Mouse (Mus musculus): ENCODE results near the gene Ptpn1. TPM values are rescaled to one million over a fixed set of nuclear protein-coding genes. Genes with fewer than 3 reads are reported as not detected.

Ptpn1 gene
- polyA plus RNA-seq, 1 experiment = 45.7 TPM

DNA sequence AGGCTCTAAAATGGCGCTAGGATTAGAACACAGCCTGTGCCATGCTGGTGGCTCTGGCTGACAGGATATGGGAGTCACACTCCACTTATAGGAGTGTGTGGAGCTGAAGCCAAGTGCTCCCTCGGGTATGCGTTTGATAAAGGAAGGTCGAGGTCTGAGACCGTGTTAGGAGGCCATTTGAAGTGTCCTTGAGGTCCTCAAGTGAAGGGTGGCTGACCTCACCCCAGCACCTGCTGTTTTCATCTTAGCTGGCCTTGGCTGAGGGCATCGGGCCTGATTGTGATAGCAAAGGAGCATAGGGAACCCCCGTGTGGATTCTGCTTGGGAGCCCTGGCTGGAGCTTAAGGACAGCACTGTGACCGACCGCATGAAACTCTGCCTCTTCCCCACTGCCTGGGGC lies 32.5 kb downstream of the Ptpn1 start:
- no peak for DNase-seq (ENCODE audit: extremely low spot score in 1 of 2, low spot score in 1 of 2)

DNA sequence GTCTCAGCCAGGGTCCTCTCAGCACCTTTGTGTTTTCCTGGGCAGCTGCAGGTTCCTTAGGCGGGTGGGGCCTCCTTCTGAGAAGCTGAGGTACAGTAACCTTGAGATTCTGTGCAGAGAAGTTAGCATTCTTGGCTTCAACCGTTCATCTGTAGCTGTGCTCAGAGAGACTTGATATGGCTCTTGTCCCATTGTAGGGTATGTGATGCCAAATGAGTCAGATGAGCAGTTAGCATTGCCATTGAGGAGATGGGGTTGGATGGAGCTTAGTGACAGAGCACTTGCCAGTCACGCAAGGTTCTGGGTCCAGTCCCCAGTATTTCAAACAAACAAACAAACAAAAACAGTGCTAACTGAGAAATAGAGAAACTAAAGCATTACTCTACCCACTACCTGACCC lies 34.1 kb downstream of the Ptpn1 start:
- peak in 1 of 2 experiments; percentile 35 for DNase-seq (ENCODE audit: extremely low spot score in 1 of 2, low spot score in 1 of 2)

DNA sequence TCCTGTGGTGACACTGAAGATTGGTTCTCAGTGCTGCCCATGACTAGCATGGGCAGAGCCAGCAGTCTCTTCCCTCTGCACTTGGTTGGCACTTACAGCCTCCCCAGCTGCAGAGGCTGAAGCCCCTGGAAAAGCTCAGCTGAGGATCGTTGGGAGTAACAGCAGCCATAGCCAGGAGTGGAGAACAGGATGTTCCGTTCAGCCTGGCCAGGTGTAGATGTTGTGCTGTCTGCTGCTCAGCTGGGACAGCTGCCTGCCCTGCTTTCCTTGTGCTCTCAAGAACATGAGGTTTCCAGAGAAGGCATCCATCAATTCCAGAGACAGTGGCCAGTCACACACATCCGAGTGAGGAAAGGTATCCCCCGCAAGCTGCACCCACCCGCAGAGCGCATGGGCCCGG lies 36.6 kb downstream of the Ptpn1 start:
- DNase-seq (ENCODE audit: extremely low spot score in 1 of 2, low spot score in 1 of 2) = no peak

GRCm38 (mm10) chr2:167969851-167970541 lies 38.1 kb downstream of the Ptpn1 start:
- DNase-seq (ENCODE audit: extremely low spot score in 1 of 2, low spot score in 1 of 2) = no peak

GRCm38 (mm10) chr2:167972146-167972545 lies 40.3 kb downstream of the Ptpn1 start:
- DNase-seq (ENCODE audit: extremely low spot score in 1 of 2, low spot score in 1 of 2) = no peak

DNA sequence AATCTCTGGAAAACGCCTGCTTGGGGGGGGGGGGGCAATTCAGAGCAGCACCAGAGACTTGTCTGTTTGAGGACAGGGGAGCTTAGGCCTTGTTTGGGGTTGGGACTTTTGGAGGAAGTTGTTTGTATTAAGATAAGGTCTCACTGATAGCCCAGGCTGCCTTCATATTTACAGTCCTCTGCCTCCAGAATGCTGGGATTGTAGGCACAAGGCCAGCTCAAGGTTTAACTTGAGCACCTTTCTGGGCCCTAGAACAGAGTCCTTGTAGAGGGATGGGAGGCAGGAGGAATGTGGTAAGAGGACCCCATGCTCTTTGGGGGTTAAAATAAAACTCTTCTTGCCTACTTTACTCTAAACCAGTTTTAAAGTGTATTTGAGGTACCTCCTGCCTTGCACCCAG lies 41.0 kb downstream of the Ptpn1 start:
- no peak for DNase-seq (ENCODE audit: extremely low spot score in 1 of 2, low spot score in 1 of 2)

DNA sequence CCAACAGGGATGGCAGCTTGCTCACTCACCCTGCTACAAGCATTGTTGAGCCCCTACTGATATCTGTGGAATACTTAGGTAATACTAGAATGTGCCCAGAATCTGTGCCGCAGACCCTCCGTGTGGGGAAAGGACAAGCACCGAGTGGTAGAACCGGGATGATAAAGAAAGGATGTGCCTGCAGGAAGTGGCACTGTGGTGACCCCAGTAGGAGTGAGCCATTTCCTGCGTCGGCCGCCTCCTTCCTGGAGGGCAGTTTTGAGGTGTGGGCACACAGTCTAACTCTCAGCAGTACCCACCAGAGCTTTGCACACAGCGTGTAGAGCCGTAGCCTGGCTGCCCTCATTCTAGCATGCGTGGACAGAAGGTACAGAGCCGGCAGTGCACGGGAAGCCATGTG lies 43.9 kb downstream of the Ptpn1 start:
- DNase-seq (ENCODE audit: extremely low spot score in 1 of 2, low spot score in 1 of 2) = no peak

- DNase-seq (ENCODE audit: extremely low spot score in 1 of 2, low spot score in 1 of 2) = no peak
Measured at GRCm38 (mm10) chr2:167978271-167978670, 46.4 kb downstream of the Ptpn1 start.

- DNase-seq (ENCODE audit: extremely low spot score in 1 of 2, low spot score in 1 of 2) = no peak
Measured at GRCm38 (mm10) chr2:167980391-167980790, 48.5 kb downstream of the Ptpn1 start.

DNA sequence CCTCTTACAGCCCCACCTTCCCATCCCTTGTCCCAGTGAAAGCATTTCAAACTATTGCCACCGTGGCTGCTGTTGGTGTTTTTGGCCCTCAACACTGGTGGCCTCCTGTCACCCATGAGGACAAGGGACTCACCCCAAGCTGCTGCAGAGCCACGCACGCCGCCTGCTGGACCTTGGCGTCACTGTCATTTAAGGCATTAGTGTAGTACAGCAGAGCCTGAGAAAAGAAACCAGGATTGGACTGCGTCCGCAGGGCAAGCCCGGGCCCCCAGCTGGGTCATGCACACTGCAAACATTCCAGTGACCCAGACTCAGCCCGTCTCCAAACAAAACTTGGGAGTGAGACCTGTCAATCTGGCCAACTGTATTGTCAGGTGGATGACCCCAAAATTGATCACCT lies 50.8 kb downstream of the Ptpn1 start:
- no peak for DNase-seq (ENCODE audit: extremely low spot score in 1 of 2, low spot score in 1 of 2)

DNA sequence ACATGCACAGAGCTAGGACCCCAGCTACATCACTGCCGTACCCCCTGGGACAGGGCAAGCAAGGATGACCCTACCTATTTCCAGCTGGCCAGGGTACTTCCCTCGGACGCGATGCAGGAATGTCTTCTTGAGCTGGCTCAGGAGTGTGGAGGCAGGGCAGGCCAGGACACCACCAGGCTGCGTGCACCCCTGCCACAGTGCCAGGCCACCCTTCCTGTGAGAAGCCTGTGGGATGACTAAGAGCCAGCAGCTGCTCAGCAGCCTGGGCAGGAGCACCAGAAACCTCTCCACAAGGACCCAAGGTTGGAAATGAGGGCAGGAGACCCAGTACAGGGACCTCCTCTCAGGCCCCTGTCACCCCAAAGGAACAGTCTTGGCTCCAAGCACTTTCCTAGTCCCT lies 52.5 kb downstream of the Ptpn1 start:
- DNase-seq (ENCODE audit: extremely low spot score in 1 of 2, low spot score in 1 of 2) = no peak

- no peak for DNase-seq (ENCODE audit: extremely low spot score in 1 of 2, low spot score in 1 of 2)
Measured at GRCm38 (mm10) chr2:167984946-167985345, 53.1 kb downstream of the Ptpn1 start.

DNA sequence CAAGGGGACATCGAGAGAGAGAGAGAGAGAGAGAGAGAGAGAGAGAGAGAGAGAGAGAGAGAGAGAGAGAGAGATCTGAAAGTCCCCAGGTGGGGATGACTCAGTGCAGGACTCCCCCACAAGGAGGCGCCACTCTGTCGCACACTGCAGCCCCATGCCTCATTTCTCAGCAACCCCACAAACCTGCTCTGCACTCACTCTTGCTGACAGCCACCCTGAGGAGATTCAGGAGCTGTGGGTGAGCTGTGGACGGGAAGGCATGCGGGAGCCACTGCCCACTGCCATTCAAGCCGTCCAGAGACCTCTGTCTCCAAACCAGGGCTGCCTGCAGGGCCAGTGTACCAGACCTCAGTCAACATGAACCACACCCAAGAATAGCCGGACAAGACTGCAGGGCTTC lies 54.9 kb downstream of the Ptpn1 start:
- DNase-seq (ENCODE audit: extremely low spot score in 1 of 2, low spot score in 1 of 2) = no peak

- DNase-seq (ENCODE audit: extremely low spot score in 1 of 2, low spot score in 1 of 2) = no peak
Measured at GRCm38 (mm10) chr2:167987640-167988039, 55.8 kb downstream of the Ptpn1 start.

- no peak for DNase-seq (ENCODE audit: extremely low spot score in 1 of 2, low spot score in 1 of 2)
Measured at GRCm38 (mm10) chr2:167989310-167989709, 57.5 kb downstream of the Ptpn1 start.

DNA sequence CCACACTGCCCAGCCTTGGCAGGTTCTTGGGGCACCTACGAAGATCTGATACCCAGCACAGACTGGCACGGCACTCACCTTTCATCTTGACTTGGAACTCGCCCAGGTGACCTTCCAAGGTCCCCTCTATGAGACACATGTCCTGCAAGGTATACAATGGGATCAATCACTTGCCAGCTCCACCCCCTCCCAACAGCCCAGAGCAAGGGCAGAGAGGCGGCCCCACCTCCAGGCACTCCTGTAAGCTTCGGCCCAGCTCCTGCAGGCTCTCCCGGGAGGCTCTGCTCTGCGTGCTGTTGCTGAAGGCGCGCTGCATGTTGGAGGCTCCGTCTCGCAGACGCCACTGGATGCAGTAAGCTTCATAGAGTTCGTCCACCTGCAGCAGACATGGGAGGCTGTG lies 61.4 kb downstream of the Ptpn1 start:
- DNase-seq (ENCODE audit: extremely low spot score in 1 of 2, low spot score in 1 of 2) = no peak

- no peak for DNase-seq (ENCODE audit: extremely low spot score in 1 of 2, low spot score in 1 of 2)
Measured at GRCm38 (mm10) chr2:167995870-167996635, 64.2 kb downstream of the Ptpn1 start.

- DNase-seq (ENCODE audit: extremely low spot score in 1 of 2, low spot score in 1 of 2) = no peak
Measured at GRCm38 (mm10) chr2:167996672-167997215, 64.9 kb downstream of the Ptpn1 start.

GRCm38 (mm10) chr2:167997562-167997961 lies 65.7 kb downstream of the Ptpn1 start:
- no peak for DNase-seq (ENCODE audit: extremely low spot score in 1 of 2, low spot score in 1 of 2)

DNA sequence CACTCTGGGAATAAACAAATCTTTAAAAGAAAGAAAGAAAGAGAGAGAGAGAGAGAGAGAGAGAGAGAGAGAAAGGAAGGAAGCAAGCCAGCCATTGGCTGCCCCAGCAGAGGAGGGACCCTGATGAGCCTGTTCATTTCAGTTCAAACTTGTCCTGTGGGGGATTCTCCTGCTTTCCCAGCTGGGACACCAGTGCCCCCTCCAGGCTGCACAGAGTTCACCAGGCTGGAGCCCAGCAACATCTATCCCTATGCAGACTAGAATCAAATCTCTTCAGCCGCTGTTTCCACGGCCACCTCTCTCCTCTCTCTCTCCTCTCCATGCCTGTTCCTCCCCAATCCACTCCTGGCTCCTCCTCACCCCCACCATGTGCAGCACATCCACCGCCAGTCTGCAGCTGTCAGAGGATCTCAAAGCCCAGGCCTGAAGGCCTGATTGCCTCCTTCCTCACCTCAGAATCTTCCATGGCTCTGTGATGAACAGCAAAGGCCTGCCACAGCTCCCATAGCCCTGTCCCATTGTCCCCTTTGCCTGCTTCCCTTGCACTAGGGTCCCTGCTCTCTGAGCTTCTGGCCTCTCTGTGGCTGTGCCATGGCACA lies 67.4 kb downstream of the Ptpn1 start:
- no peak for DNase-seq (ENCODE audit: extremely low spot score in 1 of 2, low spot score in 1 of 2)

DNA sequence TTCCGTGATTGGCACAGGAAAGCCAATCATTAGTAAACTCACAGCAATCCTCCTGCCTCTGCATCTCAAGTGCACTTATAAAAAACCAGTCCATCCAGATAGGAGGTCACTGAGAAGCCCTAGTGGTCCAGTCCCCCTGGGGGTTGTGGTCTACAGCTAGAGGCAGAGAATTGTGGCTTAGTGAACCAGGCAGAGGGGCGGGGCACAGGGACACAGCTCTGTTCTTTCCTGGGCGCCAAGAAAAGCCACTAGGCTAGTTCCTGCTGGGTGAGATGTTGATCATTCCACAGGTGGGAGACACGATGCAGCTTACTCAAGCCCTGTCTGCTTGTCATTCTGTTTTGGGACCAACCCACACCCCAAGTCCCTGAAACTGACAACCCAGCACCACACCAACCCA lies 70.3 kb downstream of the Ptpn1 start:
- DNase-seq (ENCODE audit: extremely low spot score in 1 of 2, low spot score in 1 of 2) = no peak

DNA sequence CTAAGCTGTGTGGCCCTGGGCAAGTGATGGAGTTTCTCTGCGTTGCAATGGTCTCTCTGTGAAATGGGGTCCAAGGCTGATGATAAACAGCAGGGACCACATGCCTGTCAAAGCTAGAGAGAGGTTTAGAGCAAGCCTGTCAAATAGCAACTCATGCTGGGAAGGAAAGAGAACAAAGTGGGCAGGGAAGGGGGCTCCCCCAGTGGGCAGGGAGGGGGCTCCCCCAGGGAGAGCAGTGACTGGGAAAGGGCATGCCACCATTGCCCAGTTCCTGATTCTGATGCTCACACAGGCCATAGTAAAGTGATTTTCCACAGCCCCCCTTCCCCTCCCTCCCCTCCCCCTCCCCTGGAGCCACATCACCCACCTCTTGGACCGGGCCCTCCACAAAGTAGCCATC lies 71.0 kb downstream of the Ptpn1 start:
- DNase-seq (ENCODE audit: extremely low spot score in 1 of 2, low spot score in 1 of 2) = no peak

Measured in frontal cortex, adult 2 months (tissue).